Mouse (Mus musculus) stomach, postnatal 0 days (tissue): ENCODE measurements around the gene Elmod3.
A peak's percentile ranks its signal among the peaks of the same experiment; 100 is the strongest.

Experiments used
- CTCF ChIP-seq: IDR thresholded peaks from 2 replicates; pipeline ENCODE4 v1.5.1; 2016; ENCODE audit warnings: antibody characterized with exemption, low read depth, mild to moderate bottlenecking, moderate library complexity
- EP300 ChIP-seq: optimal IDR thresholded peaks from 2 replicates; pipeline ENCODE3; 2016; ENCODE audit warnings: antibody characterized with exemption

DNA sequence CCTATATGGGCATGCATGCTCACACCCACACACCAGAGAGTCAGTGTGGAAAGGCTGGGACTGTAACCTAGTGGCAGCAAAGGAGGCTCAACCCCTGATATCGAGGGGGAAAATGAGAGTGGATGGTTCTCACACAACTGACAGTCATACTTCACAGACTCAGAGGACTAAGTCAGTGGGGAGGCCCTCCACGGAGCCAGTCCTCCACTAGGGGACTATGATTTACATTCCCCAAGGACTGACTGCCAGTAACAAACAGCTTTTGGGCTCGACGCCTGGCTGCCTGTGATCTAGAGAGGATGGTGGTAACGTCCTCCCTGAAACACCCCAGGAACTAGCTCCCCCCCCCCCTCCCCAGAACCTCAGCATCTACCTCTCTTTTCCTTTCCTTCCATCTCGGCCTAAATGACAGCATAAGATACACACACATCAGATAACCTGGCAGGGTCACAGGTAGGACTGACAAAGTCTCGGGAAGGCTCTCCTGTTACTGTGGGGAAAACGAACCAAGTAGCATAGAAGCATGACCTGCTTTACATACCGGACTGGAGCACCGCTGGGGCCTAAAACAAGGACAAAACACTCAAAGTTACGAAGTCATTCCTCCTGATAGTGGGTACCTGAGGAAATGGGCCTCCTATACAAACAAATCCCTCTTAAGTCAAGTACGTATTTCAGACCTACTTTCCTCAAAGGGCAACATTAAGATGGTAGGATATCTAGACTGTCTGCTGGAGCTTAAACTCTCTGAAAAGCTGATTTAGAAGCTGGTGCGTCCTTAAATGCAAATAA lies 934 bp downstream of the Elmod3 start:
- peak; percentile 46 for TF ChIP-seq CTCF
- TF ChIP-seq EP300: no peak
